Mouse (Mus musculus): ENCODE data around the gene Hyls1.
"Not testable (repeated sequence)": the region's sequence is repeated elsewhere in the genome, so short reads cannot be mapped to it uniquely, and the experiment has no call there.

Gene Hyls1

DNA sequence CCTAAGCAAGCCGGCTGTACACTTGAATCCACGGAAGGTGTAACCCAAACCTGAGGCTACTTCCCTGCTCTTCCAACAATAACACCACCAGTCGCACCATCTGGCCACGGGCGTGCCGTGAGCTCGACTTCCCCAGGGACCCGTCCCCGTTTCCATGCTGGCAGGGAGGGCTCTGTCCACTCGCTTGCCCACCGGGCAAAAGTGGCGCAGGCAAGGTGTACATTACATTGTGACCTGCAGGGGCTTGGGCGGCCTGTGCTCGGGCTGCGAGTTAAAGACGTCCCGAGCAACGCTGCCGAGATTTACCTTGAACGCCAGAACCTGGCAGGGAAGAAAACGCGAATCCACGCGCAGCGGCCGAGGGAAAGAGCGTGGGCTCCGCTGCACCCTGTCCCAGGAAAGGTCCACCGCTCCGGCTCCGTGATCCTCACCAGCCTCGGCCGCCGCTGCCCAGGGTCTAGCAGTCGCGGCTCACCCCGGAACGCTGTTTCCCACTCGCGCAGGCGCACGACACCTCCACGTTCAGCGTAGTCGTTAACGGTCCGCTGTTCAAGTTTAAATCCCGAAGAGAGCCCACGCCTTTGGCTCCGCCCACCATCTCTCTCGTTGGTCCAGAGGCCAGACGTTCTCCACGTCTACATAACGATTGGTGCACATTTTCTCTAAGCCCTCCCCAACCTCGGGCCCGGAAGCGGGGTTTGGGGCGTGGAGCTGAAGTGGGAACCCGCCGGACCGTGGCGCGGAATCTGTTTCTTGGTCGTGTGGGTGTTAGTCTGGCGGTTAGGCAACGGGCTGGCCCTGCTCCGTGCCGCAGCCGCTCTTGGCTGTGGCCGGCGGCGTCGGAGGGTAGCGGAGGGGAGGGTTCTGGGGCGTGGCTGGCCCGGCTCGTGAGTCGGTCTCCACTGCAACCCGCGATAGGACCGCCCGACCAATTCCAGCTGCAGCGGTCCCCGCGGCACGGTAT is at the start of gene Hyls1, which contains the start of gene Pate2:
Hyls1 (minus strand) TSS at position 828 of the 964 bp plus-strand sequence.
Pate2 (plus strand) TSS at position 714 of the 964 bp plus-strand sequence.
- peak; percentile 93 for DNase-seq (ENCODE audit: low read depth, low spot score)

- DNase-seq (ENCODE audit: low read depth, low spot score), result not testable (repeated sequence)
These were observed 46.6 kb upstream of the Hyls1 start for GRCm38 (mm10) chr9:35616784-35617183.

- no peak for DNase-seq (ENCODE audit: low read depth, low spot score)
These were observed 43.8 kb upstream of the Hyls1 start for GRCm38 (mm10) chr9:35614005-35614404.

DNA sequence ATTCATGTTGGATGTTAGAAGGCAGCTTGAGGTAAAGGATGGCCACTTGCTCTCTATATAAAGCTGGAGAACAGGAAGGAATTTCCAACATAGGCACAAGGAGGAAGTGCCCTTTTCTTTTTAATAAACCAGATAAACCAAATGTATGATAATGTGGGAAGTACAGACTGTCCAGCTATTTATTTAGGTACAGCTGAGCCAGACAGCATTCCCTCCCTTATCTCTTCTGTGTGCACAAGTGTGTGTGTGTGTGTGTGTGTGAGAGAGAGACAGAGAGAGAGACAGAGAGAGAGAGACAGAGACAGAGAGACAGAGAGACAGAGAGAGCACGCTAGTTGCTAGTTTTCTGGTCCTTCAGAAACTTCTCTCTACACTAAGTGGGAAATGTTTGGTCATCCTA is 41.6 kb upstream of the Hyls1 start, which contains the start of gene Pate4:
Pate4 (minus strand) TSS at position 101 of the 400 bp plus-strand sequence.
- DNase-seq (ENCODE audit: low read depth, low spot score), result no peak

GRCm38 (mm10) chr9:35607647-35608405 is 37.6 kb upstream of the Hyls1 start:
- DNase-seq (ENCODE audit: low read depth, low spot score), result no peak

GRCm38 (mm10) chr9:35592903-35593302 is 22.7 kb upstream of the Hyls1 start:
- no peak for DNase-seq (ENCODE audit: low read depth, low spot score)

DNA sequence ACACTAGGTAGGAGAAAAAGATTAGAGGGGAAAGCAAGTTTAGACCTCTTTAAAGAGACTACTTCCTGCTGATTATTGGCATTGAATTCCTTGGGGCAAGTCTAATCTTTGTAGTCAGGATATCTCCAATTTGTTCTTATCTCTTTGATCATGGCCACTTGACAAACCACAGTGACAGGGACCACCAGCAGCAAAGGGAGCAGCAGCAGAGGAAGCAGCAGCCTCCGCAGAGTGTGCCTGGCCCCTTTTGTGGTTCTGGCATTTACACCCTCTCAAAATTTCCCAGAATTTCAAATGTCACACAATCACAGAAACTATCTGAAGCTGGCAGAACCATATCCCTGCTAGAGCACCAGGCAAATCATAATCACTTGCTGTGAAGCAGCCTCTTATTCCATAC is 17.5 kb upstream of the Hyls1 start:
- DNase-seq (ENCODE audit: low read depth, low spot score), result no peak

DNA sequence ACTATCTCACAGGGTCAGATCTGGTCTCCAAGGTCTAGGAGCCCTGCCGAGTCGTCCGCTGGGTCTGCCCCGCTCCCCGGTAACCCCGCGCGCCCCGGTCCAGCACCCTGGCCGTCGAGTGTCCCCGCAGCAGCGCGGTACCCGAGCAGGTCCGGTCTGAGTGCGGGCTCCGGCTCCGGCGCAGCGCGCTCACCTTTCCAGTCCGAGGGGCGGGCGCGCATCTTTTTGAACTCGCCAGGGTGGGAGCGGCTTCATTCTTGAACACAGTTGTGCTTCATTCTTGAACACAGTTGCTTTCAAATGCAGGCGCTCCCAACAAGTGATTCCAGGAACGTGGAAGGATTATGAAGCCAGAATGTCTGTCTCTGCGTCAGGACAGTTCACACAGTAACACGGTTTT is 4.2 kb upstream of the Hyls1 start:
- DNase-seq (ENCODE audit: low read depth, low spot score), result no peak

DNA sequence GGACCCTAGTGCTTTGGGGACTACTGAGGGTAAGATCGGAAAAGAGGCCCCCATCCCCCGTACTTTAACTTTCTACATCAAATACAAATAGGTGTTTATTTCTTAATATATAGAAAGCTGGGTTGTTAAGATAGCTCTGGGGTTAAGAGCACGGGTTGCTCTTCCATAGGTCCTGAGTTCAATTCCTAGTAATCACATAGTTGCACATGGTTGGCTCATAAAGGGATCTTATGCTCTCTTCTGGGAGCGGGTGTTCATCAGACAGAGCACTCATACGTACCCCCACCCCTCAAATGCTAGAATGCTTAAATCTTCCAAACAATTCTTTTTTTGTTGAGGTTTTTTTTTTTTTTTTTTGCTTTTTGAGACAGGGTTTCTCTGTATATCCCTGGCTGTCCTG is 465 bp upstream of the Hyls1 start:
- DNase-seq (ENCODE audit: low read depth, low spot score), result no peak

- no peak for DNase-seq (ENCODE audit: low read depth, low spot score)
These were observed 2.2 kb downstream of the Hyls1 start for GRCm38 (mm10) chr9:35567995-35568394.

DNA sequence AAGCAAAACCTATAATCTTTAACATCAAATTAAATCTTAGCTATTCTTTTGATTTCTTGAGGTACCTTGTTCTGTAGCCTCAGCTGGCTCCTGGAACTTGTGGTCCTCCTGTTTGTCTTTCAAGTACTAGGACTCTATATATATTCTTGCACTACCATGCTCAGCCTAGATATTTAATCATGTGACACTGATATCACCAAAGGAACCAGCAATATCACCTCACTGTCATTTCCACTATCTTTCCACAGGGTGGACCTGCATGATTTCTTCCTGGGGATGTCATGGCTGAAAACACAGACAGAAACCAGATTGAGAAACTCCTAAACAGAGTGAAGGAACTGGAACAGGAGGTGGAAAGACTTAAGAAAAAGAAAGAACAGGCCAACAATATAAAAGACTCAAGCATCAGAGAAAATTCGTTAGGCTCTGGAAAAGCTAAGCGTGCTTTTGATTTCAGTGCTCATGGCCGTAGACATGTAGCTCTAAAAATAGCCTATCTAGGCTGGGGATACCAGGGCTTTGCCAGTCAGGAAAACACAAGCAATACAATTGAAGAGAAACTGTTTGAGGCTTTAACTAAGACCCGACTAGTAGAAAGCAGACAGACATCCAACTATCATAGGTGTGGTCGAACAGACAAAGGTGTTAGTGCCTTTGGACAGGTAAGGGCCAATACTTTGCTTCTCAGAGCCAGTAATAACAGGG is 5.5 kb downstream of the Hyls1 start:
- DNase-seq (ENCODE audit: low read depth, low spot score), result no peak

DNA sequence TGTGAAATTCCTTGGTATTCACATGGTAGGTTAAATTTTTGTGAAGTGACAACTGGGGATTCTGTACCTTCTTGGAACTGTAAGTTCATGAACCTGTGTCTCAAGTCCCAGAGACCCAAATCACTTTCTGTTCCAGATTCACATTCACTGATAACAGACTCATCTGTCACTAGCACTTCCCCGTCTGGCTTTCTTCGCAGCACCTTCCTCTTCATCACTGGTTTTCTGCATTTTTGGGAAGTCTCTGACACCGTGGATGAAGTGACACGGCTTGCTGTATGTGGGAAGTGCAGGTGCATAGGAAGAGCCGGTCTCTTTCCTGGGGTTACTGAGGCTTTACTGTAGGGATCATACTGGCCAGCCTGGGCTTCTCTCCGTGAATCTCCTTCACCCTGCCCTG is 8.6 kb downstream of the Hyls1 start:
- no peak for DNase-seq (ENCODE audit: low read depth, low spot score)

- DNase-seq (ENCODE audit: low read depth, low spot score), result no peak
These were observed 9.1 kb downstream of the Hyls1 start for GRCm38 (mm10) chr9:35561076-35561475.

GRCm38 (mm10) chr9:35559009-35559890 is 10.9 kb downstream of the Hyls1 start:
- peak; percentile 79 for DNase-seq (ENCODE audit: low read depth, low spot score)

DNA sequence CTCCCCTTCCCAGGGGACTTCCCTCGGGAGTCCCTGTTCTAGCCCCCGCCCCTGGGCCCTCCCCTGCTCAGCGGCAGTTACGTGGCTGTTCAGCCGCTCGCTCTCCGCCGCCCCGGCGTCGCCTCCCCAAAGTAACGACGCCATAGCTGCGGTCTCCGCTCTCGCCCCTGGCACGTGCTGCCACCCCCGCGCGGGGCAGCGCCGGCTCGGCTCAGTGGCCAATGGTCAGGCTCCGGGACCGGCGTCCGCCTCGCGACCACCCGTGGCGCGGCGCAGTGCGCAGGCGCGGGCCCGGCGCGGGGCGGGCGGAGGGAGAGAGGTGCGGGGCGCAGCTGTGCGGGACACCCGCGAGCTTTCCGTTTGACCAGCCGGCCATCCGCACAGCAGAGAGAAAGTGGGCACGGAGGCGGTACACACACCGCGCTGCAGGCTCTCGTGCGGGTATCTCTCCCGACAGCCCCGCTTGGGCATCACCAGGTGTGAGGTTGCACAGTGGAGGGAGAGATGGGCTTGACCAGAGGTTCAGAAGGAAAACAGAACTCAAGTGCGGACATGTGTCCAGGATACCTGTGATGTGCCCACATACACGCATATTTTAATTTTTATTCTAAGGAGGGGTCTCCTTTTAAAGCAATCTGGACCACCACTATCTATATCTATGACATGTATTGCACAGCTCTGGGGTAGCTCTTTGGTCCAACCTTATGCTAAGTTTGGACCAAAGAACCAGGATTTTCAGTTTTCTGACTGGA is 11.8 kb downstream of the Hyls1 start, which contains the start of the genes Ddx25 and Pus3:
Ddx25 (minus strand) TSS at position 272 of the 752 bp plus-strand sequence.
Pus3 (plus strand) TSS at position 339 of the 752 bp plus-strand sequence.
- DNase-seq (ENCODE audit: low read depth, low spot score), result peak; percentile 68

DNA sequence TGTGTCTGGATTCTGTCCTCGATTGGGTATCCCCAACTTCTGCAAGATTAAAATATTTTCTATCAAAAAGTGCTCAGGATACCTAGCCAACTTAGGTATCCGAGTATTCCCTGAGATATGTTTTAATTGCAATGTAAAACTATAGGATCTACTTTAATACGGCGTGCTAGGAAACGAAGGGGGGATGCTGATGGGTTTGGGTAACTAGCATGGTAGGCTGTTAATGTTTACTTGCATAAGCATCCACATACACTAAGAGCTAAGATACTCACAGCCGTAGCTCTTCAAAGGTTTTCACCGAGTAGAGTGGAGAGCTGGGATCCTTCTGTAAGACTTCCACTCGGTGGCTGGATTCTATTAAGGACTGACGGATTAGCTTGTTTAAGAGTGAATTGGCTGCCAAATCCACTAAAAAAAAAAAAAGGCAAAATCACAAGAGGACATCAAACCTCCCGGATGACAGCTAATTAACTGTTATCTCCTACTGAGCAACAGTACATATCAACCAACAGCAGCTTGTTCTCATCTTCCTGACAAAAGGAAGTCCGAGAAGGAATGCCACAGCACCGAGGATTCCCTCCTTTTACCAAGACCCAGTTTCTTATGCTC is 13.6 kb downstream of the Hyls1 start:
- no peak for DNase-seq (ENCODE audit: low read depth, low spot score)

DNA sequence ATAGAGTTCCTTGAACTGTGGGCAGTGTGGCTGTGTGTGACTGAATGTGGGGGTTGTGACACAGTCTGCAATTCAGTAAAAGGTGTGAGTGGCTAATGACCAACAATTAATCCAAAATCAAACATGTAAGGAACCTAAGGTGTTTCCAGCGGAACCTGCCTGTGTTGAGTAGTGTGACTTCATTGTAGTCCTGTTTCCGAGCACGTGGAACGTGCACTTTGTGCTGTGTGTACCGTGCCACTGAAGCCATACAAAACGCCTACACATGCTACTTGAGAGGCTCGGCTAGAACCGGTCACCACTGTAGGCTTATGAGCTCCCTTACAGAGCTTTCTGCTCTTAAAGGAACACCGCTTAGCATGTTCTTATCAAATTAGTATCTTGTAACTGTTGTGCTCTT is 21.7 kb downstream of the Hyls1 start:
- no peak for DNase-seq (ENCODE audit: low read depth, low spot score)

DNA sequence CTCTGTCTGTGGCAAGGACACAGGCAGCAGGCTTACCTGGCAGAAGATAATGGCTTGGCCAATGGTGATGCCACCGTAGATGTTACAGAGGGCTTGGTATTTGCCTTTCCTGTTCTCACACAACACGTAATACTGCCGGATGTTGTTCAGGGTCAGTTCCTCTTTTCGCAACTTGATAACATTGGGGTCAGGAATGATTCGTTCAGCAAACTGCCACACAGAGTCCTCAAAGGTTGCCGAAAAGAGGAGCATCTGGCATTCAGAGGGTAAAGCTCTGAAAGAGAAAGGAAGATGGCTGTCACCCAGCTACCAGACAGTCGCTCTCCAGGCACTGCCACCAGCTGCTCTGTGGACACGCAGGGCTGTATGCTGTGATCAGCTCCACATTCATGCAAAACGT is 23.5 kb downstream of the Hyls1 start:
- DNase-seq (ENCODE audit: low read depth, low spot score), result no peak

DNA sequence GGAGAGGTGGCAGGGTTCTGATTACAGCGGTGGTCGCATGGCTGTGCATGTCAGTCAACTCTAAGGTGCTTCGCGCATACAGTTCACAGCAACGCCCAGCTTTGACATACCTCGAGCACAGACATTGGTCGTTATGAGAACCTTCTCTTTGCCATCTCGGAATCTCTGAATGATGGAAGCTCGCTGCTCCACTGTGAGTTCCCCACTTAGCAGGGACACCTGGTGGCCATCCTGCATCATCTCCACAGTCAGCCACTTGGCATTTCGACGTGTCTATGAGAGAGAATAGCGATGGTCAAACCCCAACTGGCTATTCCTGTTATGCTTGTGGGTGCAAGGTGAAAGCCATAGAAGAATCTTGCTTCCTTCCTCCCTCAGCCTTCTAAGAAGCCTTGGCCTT is 24.5 kb downstream of the Hyls1 start:
- no peak for DNase-seq (ENCODE audit: low read depth, low spot score)

Data from retina, postnatal 7 days (tissue).